Mouse (Mus musculus) NIH3T3 (cell line): ENCODE data around the gene Samsn1.
"Not testable (repeated sequence)": the region's sequence is repeated elsewhere in the genome, so short reads cannot be mapped to it uniquely, and the experiment has no call there.

Experiments
- DNase-seq: peaks from one replicate; pipeline ENCODE4 v3.0.0-alpha.2; 2012; ENCODE audit warnings: low read depth

Gene Samsn1

DNA sequence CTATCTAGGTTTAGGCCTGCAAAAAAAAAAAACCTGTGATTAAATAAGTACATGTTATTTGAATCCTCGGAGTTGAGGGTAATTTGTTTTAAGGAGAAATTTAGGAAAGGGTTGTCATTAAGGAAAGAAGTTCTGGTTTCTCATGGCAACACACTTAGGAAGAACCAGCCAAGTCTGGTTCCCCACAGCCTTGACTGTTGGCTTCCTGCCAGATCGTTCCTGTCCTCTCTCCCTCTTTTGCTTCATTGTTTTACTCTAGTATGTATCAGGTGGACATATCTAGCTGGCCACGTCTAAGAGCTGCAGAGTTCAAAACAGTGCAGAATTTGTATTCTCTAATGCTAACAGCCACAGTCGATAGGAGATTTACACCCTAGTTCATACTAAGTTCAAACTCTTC lies 146.2 kb downstream of the Samsn1 start:
- DNase-seq, result no peak

DNA sequence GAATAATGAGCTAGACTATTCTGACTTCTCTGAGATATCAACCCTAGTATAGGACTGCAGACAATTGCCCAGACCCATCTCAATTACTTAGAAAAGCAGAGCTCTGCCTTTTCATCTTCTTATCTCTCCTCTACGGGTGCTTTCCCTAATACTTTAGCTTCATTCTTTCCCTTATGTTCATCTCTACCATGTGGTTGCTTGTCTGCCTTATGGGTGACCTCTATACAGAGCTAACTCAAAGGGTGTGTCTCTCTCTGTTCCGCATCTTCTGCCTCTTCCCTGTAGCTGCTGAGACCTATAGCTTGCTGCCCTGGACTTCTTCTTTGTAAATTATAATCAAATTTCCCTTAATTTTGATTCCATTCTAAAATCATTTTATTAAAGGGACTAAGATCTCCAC lies 147.6 kb downstream of the Samsn1 start:
- DNase-seq, result no peak

DNA sequence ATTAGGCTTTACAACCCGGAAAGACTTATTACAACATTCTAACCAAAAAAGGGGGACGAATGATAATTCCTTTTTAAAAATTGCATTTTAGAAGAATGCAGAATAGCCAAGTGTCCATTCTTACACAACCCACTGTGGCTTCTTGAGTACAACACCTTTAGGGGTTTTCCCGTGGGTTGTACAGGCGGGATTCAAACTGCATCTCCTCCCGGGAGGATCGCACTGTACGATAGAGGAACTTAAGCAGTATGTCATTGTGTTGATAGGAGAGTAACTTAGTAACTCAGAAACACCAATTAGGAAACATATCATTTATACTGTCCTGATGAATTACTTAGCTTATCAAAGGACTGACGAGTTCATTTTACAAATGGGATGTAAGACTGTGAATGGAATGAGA lies 149.8 kb downstream of the Samsn1 start:
- DNase-seq, result no peak

DNA sequence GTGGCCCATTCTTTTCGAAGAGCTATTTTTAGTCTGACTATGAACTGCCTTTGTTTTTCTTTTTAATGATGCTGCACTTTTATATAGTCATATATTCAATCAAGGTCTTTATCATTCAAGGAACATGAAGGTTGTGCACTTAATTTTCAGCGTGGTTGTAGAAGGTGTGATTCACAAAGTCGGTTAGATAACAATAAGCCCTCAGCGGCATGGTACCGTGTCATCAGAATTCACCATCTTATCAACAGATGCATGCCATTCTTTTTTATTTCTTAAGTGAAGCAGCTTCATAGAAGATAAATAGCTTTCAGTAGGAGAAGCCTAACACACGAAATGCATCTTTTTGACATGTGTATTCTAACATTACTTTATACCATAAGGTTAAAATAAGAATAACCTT lies 154.7 kb downstream of the Samsn1 start:
- no peak for DNase-seq

DNA sequence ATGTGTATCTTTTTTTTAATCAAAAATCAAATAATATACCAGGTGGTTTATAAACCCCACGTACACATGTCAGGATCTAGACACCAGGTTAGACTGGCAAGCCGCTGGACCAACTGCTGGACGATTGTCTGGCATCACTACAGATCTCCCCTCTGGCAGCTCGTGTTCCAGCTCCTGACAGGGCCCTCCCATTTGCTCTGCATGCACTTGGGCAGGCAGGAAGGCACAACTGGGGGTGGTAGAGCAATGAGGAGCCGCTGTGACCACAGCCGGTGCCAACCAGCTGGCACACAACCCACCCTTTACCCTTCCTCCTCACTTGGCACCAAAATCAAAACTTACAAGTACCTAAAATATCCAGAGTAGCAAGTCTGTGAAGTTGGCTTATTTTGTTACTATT lies 156.6 kb downstream of the Samsn1 start:
- DNase-seq, result no peak

DNA sequence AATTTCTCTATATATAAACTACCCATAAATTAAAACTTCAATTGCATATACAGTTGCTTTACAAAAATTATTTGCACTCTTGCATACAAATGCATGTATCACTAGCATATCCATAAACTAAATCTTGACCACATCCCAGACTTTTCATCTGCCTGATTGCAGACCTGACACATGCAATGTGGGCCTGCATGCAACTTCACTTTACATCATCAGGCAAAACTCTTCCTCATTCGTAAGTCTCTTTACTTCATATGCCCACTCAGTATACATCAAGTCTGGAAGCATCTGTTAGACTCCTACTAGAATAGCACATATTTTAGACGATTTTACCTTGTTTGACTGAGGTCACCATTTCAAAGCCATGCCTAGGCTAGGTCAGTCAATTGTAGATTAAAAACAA lies 157.4 kb downstream of the Samsn1 start:
- DNase-seq, result no peak

DNA sequence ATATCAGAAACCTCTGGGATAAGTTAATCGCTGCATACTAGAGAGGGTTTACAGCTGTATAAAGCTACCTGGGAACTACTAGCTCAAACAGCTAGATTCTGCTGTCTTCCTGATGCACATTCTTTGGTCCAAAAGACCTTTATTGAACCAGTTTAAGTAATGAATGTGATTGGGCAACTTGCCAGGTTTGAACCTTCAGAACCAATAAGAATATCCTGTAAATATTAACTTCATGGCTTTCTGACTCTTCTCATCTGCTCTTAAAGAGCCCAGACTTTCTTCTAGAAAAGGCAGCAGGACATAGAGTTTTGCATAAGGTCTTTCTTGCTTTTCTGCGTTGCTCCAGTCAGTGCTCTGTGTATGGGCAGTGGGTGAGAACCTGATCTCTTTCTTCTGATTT lies 165.7 kb downstream of the Samsn1 start:
- no peak for DNase-seq

DNA sequence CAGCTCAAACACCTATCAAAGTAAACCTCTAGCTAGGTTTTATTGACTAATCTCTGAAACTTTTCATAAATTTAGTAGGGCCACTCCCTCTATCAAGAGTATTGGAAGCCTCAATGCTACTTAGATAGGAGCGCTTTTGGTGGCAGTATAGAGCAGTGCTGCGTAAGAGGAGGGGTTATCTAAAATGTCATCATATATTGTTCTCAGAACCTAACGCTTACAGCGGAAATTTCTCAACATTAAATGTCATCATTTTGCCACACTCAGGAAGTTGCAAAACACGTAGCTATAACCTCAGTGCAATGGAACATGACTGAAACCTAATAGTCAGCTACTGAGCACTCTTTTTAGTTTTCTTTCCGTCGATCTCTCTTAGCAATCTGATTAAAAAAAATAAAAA lies 166.7 kb downstream of the Samsn1 start:
- DNase-seq, result no peak

DNA sequence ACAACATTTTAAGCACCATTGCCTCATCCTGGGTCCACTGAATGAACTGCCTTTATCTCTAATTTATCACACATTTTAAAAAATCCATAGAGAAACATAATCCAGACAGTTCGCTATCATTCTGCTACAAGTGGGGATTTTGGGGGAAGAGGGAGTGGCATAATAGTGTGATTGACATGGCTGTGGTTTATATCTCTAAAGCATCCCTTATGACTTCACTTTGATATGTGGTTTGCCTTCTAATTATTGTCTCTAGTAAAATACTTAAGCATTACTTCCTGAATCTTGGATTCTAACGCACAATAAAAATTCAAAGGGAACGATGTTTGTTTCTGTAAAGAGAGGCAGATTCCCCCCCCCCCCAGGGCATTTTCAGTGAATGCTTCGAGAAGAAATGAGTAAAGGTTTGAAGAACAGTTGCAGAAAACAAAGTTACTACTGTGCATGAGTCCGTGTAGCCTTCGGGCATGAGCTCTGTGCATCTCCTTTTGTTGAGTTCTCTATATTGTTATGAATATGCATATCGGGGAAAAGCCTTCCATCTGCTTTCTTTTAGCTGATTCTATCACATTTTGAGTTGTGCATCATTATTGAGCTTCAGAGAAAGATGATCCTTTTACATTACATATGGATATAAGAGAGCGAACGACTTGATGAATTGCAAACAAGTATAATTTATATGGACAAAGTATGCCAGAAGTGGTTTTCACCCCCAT lies 168.4 kb downstream of the Samsn1 start:
- DNase-seq, result no peak

DNA sequence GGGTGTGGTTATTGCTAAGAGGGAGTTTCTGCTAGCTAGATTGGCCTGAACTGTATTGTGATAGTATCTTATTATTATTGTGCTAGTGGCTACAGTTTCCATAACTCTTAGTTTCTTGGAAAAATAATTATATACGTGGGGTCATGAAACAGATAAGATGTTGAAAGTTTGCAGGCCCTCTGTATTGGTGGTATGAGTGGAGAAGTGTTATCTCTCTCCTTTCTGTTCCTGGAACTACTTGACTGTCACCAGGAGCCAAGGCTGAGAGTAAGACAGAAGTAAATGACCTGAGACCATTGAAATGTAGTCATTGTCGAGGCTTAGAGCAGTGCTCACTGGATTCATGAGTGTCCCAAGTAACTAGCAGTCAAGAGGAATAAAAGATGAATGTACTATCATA lies 169.6 kb downstream of the Samsn1 start:
- no peak for DNase-seq

DNA sequence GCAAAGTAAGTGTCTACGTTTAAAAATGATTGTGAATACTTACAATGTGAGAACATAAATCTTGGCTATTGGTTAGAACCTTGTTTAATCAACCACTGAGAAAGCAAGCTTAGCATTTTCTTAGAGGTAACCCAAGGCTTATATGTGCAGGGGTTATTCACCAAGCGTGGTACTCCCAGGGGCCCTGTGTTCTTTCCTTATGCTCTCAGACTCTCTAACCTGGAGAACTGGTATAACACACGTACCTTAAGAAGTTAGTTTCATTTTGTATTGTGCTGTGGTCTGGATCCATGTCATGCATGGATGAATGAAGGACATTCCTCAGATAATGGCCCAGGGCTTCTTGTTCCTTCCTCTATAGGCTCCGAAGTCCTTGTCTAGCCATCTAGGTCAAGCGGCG lies 173.0 kb downstream of the Samsn1 start:
- DNase-seq, result no peak

DNA sequence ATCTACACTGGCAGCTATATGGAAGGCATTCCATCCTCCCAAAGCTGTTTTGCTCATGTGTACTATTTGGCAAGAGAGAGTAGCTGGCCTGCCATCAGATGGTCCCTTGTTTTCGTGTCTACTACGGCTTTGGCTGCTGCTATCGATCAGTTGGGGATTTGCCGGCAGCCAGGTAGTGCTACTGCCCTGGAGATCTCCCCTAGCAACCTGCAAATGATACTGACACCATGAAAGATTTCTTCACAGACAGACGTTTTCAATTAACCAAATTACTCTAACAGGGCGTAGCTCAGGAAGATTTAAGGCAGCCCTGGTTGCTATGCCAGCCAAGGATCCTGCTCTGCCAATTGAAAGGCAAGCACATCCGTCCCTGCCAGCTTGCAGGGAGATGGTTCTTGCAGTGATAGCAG lies 178.4 kb downstream of the Samsn1 start:
- no peak for DNase-seq

DNA sequence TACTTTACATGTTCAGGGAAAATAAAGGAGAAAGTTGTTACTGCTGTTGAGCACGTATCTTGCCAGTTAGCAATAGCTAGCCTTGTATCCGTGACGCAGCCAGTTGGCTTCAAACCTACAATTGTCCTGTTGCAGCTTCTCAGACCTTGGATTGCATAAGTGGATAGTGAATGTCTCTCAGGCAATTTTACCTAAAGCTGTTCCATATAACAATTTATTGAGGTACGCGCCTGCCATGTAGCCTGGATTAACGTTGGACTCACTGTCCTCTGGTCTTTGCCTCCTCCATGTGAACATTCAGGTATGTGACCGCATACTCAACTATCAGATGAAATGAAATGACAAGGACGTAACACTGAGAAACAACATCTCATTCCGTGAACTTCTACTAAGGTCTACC lies 179.1 kb downstream of the Samsn1 start:
- DNase-seq, result no peak

DNA sequence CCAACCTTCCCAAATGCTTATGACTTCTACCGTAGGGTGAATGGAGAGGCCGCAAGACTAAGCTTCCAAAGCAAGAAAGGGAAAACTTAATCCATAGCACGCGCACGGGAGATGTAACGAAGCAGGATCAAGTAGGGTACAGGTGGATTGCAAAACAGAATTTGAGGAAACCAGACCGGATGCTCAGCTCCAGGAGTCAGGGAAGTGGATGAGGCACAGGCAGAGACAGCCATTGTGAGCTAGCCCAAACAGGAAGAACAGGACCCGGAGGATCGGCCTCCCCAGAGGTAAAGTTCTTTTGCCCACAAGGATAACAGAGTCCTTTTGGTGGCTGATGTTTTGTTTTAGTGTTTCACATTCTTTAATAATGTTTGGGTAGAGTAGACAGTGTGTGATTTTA lies 179.5 kb downstream of the Samsn1 start:
- no peak for DNase-seq

DNA sequence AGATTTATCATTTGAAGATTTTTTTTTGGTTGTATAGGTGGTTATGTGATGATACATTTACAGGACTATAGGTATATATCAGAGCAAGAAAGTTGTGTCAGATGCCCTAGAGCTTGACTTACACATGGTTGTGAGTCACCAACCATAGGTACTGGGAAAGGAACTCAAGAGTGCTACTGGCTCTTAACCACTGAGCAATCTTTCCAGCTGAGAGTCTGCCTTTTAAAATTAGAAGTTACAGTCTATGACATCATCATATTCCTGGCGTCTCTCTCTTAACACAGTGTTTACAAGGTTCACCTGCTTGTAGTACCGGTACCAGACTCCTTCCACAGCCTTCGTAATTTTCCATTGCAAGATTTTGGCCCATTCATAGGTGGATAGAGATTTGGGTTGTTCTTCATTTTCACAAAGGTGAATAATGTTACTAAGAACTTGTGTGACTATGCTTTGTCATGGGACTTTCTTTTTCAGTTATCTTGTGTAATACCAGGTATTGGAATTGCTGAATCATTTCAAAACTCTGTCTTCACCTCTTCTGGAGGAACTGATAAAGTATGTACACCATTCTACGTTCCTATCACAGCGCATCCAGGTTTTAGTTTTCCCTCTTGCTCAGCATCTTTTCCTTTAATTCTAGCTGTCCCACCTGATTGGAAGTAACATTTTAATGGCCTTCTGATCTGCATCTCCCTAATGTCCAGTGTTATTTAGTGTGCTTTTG lies 184.2 kb downstream of the Samsn1 start:
- no peak for DNase-seq

DNA sequence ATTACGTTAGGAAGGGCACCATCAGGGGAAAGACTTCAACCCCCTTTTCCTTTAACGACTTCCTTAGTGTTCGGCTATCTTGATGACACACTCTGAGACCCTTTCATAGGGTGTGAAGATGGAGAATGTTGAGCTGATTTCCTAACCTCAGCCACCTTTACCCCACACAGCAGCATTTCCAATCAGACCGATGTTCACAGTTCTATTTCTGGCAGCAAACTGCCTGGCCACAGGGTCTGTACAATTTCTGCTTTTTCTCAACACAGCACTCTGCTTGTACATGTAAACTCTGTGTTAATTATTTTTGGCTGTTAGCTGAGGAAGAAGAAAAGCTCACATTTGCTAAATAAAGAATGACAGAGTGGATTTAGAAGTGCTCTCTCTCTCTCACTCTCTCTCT lies 190.7 kb downstream of the Samsn1 start:
- no peak for DNase-seq

DNA sequence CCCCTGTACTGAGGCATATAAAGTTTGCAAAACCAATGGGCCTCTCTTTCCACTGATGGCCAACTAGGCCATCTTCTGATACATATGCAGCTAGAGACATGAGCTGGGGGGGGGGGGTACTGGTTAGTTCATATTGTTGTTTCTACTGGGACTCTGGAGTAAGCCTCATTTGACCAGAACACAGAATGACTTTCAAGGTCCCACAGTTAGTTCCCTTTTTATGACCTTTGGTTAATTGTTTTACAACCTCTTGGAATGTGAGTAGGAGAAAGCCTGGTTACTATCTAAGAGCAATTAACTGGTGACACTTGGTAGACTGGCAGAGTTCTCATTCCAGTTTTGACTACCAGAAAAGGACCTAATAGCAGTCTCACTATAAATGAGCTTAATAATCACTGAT lies 195.1 kb downstream of the Samsn1 start:
- DNase-seq, result not testable (repeated sequence)

DNA sequence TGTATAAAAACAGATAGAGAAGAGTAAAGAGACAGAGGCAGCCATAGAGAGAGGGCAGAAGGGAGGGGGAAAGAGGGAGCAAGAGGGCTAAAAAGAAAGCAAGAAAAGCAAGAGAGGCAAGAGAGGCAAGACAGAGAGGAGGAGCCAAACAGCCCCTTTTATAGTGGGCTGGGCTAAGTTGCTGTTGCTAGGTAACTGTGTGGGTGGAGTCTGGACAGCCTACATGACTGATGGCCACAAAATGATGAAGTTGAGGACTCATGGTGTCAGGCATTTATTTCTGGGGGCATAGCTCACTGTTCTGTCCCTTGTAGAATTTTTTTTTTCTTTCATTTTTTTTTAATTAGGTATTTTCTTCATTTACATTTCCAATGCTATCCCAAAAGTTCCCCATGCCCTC lies 195.6 kb downstream of the Samsn1 start:
- no peak for DNase-seq

DNA sequence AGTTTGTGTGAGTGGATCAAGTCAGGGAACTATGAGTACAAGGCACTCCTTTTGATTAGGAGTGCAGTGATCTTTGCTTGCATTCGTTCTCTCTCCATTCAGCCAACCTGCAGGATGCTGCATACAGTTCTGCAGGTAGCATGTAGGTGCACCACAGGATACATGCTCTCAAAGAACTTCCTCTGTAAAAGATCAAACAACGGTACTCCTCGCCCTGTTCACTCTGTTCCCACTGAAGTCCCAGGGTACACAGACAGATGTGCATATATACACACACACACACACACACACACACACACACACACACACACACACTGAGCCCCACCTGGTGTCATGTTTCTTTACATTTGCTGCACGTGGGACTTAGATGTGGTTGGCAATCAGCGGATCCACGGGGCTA lies 198.9 kb downstream of the Samsn1 start:
- no peak for DNase-seq

DNA sequence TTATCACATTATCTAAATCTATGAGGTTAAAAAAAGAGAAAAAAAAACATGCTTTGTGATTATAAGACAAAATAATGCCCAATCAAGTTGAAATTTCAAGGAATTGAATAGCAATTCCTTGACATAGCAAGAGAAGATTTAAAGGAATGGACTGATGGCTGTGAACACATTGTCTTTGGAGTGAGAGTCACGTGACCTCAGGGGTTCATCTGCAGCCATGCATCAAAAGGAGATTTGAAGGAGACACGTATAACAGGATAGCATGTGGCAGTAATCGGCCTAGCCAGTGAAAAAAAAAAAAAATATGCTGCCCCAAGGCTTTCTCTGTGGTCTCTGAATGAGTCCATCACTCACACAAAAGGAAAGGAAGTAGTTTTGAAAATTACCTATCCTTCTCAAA lies 201.1 kb downstream of the Samsn1 start:
- DNase-seq, result no peak
